Mouse (Mus musculus): ENCODE measurements around the gene Gm4133.
"Not testable (repeated sequence)": the region's sequence is repeated elsewhere in the genome, so short reads cannot be mapped to it uniquely, and the experiment has no call there.

Gene Gm4133

GRCm38 (mm10) chr7:20333965-20334364, at the start of gene Gm4133:
TSS of gene Gm4133 (minus strand) at chr7:20334065.
- not testable (repeated sequence) for DNase-seq (ENCODE audit: low spot score)

GRCm38 (mm10) chr7:20375310-20375709, 41.4 kb upstream of the Gm4133 start, which contains the start of gene Gm5728:
TSS of gene Gm5728 (minus strand) at chr7:20375410.
- DNase-seq (ENCODE audit: low spot score) = not testable (repeated sequence)

Data from yolk sac, embryonic 10.5 days (tissue).